Mouse (Mus musculus) liver, embryonic 14.5 days (tissue): Measurements from ENCODE around the gene Slf2.

Experiments used
- CTCF ChIP-seq: IDR thresholded peaks from 2 replicates; pipeline ENCODE4 v1.5.1; 2016; ENCODE audit warnings: antibody characterized with exemption, low read depth, control low read depth
- EP300 ChIP-seq: IDR thresholded peaks from 2 replicates; pipeline ENCODE4 v1.6.1; 2016; ENCODE audit warnings: antibody characterized with exemption, low read depth

DNA sequence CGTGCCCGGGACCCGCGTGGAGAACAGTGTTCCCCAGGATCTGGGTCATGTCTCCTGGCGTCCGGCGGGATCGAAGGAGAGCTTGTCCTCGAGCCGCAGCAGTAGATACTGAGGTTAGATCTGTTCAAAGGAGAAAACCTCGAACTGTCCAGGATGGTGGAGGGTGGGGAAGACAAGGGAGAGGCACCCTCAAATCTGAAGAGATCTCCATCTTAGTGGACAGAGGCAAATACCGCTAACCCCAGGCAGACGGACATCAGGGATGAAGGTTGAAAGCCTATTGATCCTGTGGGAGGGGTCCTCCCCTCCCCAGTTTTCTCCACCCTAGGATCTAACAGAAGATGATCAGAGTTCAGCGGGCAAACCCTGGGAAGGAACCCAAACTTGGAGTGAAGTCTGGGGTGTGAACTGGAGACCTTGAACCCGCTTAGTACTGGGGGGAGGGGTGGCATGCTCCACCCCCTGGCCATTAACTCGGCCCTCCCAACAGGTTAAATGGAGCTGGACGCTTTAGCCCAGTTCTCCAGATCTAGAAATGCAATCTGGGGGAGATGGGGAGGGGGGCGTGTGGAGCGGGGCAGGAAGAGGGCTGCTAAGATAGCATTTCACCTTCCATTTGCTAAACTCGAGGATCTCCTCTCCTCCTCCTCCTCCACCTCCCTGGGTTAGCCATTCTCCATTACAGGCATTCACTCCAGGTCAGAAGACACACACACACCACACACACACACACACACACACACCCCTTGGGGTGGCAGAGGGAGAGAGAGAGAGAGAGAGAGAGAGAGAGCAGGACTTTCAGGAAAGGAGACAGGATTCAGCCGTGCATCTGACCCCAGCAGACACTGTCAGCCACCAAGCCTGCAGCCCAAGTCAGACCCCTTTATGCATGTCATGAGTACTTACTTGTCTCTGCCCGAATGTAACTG is 58.9 kb downstream of the Slf2 start:
- TF ChIP-seq CTCF (no peak), EP300 (no peak)
